Mouse (Mus musculus) kidney, adult 2 months (tissue): ENCODE results near the gene 1700013H16Rik.

Experiments
- CTCF ChIP-seq: fragments of 200-500 bp; conservative IDR thresholded peaks from 2 replicates; pipeline ENCODE4 v1.5.1; 2011; ENCODE audit warnings: low read depth, mild to moderate bottlenecking, control low read depth, low read length, moderate library complexity, mixed read lengths; ENCODE audit not compliant: insufficient read depth, insufficient read length
- POLR2A ChIP-seq: fragments of 200-500 bp; IDR thresholded peaks from one replicate; pipeline ENCODE4 v1.6.1; 2011; ENCODE audit warnings: low read depth, low read length, control low read depth

DNA sequence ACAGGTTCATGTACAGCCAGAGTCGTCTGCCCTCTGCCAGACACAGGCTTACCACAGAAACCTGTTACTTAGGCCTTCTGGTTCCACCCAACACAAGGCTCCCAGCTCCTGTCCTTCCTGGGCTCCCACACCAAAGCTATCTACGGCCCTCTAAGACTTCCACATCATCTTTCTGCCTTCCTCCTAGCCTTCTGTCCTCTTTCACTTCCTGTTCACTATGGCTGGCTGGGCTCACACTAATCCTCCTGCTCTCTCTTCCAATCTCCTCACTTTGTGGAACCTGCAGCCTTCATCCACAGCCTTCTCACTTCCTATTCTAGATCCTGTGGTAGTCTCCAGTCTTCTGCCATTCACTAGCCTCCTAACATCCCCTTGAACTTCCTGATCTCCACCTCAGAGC, 64.5 kb downstream of the 1700013H16Rik start:
- TF ChIP-seq CTCF (no peak), POLR2A (no peak)
